Mouse (Mus musculus): ENCODE data around the gene Lmo7.

Lmo7 gene

DNA sequence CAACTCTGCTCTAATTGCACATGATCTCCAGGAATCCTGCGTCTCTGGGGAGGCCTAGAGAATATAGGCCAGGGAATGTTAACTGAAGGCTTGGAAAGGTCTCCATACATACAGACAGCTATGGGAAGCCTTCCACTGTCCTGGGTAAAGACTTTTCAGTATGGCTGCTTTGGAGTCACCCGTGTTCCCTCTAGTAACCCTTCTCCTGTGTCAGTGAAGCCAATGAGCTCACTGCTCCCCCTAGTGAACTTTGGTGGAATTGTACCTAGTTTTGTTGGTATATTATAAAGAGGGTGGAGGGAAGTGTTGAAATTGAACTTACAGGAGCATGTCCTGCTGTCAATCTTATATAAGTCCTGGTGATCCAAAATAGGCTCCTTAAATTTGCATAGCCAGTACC, 219.4 kb downstream of the Lmo7 start:
- DNase-seq (ENCODE audit: low spot score): no peak

DNA sequence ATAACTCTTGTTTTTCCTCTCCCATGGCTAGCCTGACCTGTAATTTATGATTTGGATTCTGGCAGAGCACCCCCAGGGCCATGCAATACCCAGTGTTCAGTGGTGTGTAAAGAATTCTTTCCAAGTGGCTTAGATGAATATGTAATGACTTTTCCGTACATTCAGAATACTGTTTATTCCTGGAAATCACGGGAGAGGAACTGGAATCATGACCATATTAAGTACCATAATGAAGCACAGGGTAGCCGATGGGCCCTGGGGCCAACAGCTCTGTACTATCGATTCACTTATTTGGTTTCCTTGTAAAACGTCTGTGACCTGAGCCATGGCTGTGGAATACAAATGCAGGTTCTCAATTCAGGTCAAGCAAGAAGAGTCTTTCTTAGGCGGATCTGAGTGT, 221.3 kb downstream of the Lmo7 start:
- no peak for DNase-seq (ENCODE audit: low spot score)

DNA sequence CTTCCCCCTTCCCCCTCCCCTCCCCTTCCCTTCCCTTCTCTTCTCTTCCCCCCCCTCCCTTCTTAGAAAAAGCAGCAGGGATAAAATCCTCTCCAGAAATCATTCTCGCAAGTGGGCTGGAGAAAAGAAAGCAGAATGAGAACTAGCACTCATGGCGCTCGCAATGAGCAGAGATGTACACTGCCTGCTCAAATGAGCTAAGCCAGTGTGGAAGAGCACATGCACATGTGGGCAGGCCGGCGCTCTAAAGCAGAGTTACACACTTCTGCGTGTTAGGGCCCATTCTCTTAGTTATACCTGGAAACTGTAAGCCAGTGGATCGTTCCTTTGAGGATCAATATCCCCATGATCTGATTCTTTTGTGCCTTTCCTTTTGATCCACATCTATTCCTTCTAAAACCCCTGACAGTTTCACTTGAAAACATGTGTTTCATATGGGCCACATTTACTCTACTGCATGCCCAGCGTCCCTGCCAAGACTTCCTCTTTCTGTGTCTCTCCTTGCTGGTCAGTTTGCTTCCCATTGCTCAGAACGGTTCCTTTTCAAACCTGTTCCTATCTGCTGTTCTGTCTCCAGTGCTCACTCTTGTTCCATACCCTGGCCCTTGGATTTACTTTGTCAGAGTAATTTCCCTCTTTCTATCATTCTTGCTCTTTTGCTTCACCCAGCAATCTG, 224.2 kb downstream of the Lmo7 start:
- no peak for DNase-seq (ENCODE audit: low spot score)

DNA sequence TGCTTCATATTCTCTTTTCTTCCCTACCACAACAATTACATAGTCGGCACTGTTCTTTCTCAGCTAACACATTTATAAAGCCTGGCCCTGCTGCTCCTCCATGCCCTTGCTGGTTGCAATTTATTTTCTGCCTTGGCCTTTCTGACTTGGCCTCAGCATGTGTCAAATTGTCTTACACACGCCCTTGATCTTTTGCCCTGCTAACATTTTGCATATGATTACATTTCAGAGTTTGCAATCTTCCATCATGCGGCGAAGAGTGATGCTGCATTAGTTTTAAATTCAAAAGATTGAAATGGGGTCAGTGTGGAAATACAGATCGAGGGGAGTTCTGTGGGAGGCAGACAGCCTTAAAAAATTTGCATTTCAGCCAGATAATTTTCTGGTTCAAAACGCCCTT, 234.6 kb downstream of the Lmo7 start:
- DNase-seq (ENCODE audit: low spot score): no peak

GRCm38 (mm10) chr14:101964956-101965355, 235.2 kb downstream of the Lmo7 start:
- DNase-seq (ENCODE audit: low spot score): no peak

- DNase-seq (ENCODE audit: low spot score): no peak
Observed at GRCm38 (mm10) chr14:101972764-101973163, 243.0 kb downstream of the Lmo7 start.

- no peak for DNase-seq (ENCODE audit: low spot score)
Observed at GRCm38 (mm10) chr14:101973171-101973570, 243.4 kb downstream of the Lmo7 start.

DNA sequence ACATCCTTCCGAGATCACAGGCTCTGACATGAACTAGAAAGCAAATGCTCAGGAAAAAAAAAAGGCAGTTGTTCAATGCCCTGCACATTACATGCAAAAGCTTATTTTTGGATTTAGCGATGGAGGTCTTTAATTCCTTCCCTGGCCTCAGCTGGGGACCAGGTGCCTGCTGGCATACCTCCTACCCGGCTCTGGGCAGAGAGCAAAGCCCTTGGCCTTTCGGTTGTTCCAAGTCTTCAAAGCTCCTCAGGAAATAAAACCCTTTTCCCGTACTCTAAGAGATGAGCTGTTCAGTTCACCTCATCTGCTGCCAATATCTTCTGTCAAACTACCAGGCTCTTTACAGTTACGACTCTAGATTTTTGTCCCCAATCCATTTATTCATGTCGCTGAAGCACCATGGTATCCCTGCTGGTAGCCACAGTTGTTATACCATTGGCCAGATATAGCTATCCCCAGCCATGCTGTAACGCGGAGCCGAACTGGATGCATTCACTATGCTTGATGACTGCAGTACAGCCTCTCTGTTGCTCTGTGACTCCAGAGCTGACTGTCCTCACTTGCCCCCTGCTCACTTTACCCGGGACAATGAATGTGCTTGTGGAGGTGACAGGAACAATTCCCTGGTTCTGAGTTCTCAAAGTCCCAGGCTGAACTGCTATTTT, 246.4 kb downstream of the Lmo7 start:
- DNase-seq (ENCODE audit: low spot score): no peak

All from ovary, adult 18-20 months (tissue).